Mouse (Mus musculus): ENCODE data around the gene Slc27a1.
A peak's percentile ranks its signal among the peaks of the same experiment; 100 is the strongest.

Gene Slc27a1

DNA sequence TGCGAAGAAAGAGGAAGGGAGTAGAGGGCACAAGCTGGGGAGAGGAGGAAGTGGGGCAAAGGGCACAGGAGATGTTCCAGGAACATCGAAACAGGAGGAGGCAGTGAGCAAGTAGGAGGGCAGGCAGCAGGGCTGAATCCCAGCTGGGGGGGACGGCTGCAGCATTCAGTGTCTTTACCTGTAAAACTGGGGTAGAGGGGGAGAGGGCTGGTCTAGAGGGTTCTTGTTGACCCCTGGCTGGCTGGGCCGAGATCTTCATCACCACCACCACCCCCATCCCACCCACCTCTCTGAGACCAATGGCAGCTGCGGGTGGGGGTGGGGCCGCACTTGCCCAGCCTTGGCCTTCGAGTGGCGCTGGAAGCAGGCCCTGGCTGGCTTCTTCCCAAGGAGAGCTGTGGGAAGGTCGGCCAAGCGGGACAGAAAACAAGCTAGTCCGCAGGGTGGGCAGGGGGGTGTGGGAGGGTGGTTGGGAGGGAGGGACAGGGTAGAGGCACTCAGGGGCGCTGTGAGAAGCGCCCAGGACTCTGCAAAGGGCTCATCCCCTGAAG is at the start of gene Slc27a1:
Gene Slc27a1 (plus strand): TSS at position 496 of the 551 bp plus-strand sequence.
- peak; percentile 93 to 94 for DNase-seq

DNA sequence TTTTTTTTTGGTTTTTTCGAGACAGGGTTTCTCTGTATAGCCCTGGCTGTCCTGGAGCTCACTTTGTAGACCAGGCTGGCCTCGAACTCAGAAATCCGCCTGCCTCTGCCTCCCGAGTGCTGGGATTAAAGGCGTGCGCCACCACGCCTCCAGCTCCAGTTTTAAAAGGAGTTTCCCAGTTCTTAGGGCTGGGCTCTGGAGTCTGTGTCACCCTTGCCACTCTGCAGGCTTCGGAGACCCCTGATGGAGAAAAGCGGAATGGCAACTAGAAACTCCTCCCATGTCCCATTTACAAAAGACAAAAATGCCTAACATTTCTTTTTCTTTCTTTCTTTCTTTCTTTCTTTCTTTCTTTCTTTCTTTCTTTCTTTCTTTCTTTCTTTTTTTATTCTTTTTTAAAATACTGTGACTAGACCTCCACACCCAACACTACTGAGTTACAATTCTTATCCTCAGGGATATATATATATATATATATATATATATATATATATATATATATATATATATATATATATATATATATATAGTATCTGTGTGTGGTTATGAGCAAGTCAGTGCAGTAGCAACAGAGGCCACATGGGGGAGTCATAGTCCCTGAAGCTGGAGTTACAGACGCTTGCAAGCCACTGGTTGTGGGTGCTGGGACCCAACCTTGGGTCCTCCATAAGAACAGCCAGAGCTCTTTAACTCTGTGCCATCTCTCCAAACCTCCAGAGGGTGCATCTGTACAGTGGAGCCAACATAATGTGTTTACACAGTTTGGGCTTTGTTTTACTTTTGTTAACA is 49.5 kb upstream of the Slc27a1 start:
- DNase-seq: peak; percentile 72 to 87

DNA sequence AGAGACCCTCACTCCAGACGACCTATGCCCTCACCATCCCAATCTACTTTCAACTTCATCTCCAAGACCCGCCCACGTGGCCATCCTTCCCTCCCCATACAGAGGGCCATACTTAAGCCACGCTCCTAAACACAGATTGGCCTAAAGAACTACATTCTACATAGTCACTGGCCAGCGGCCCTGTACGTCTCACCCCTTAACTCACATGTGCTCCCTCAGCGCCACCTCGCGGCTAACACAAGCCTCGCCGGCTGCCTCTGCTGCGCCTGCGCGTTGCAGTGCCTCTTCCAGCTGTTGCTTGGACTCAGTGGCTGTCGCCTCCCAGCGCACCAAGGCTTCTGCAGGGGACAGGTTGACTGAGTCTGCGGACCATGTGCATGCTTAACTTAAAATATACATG is 47.0 kb upstream of the Slc27a1 start:
- DNase-seq: peak; percentile 92 to 96

DNA sequence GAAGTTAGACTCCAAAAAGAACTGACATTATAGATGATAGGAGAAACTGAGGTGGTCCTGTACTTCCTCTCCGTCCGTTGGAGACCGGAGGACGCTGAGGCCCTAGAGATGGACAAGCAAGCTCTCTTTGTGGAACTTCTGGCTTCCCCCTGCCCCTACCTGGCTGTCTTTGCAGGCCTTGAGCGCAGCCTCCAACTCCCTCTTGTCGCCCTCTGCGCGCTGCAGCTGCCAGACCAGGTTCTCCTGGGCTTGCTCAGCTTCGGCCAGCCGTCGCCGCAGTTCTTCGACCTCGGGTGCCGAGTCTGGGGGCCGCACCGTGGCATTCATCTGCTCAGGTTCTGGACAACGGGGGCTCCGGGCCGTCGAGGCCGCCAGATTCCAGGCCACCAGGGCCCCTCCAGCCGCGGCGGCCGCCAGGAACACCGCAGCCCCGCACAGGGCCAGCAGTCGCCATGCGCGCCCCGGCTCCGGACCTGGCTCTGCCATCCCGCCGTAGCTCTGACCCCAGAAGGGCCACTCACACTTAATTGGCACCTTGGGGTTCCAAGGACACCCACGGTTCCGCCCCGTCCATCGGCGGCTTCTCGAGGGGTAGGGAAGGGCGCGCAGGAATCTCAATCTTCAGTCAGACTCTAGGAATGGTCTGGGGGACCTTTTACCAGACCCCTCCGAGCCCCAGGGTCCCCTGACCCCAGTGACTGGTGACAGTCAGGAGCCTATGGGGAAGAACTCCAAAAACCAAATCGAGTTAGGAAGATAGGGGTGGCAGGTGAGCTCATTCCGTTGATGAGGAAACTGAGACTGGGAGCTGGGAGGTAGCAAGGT is 43.2 kb upstream of the Slc27a1 start, which contains the start of gene Ccdc194:
Gene Ccdc194 (minus strand): TSS at position 486 of the 825 bp plus-strand sequence.
- no peak for DNase-seq

DNA sequence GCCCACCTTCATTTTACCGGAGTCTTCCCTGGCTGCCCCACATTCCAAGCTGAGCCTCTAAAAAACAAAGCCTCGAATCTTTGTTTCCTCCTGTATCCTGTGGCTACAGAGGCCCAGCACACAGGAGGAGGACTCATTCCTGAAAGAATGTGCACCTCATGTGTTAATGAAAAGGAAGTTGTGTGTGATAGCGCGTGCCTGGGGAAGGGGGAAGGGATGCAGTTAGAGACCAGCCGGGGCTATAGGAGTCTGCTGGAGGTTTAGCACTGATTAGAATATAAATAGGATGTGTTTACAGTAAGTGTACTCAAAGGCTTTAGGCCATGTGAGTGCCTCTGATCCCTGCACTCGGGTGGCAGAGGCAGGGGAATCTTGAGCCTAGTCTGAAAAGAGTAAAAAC is 42.4 kb upstream of the Slc27a1 start:
- DNase-seq: no peak

DNA sequence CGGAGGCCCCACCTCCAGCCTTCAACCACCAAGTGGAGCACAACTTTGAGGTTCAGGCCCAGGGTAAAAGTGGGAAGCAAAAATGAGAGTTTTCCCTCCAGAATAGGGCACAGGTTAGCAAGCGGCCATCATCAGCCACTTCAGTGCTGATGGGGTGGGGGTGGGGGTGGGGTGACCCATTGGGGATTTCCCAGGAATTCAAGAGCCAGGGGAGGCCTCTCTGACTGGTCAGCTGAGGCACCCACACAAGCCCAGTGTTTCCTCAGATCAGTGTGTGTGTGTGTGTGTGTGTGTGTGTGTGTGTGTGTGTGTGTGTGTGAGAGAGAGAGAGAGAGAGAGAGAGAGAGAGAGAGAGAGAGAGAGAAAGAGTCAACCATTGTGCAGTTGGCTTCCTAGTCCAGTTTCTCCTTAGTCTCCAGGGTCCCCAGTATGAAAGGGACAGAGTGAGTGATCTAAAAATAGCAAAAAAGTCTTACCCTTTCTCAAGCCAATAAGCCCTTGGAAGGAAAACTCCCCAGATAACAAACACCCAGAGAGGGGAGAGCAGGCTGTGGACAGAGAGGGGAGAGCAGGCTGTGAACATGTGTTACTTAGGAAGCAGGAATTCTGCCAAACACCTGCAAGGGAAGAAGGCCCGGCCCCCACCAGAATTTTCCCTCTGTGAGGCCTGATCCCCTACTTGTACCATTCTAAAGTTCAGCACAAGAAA is 41.4 kb upstream of the Slc27a1 start:
- DNase-seq: no peak

GRCm38 (mm10) chr8:71528362-71529073 is 40.2 kb upstream of the Slc27a1 start:
- DNase-seq: peak; percentile 53 to 62

DNA sequence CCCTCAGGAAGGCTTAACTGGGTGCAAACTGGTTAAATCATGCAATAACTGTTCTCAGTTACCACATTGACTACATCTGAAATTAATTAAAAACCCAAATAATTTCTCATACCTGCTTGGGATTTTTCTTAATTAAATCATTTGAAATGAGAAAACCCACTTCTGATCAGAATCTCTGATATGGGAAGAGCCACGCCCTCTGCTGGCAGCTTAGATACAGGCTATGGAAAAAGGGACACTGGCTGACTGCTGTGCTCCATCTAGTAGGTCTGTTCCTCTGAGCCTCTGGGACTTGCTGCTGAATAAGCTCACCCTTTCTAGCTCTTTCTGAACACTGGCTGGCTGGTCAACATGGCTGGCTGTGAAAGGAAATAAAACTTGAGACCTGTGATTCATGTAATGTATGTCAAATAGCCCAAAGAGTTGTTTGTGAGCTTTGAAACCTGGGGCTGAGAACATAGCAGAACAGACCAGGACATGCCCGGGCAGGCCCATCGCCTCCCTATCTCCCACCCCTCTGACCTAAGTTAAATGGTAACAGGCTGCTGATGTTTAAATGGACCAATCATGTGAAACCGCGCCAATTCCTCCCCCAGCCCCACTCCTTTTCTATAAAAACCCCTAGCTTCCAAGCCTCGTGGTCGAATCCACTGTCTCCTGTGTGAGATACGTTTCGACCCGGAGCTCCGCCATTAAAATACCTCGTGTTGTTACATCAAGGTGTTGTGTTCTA is 37.8 kb upstream of the Slc27a1 start:
- DNase-seq: peak; percentile 43 to 70

GRCm38 (mm10) chr8:71534263-71534810 is 34.3 kb upstream of the Slc27a1 start:
- no peak for DNase-seq

DNA sequence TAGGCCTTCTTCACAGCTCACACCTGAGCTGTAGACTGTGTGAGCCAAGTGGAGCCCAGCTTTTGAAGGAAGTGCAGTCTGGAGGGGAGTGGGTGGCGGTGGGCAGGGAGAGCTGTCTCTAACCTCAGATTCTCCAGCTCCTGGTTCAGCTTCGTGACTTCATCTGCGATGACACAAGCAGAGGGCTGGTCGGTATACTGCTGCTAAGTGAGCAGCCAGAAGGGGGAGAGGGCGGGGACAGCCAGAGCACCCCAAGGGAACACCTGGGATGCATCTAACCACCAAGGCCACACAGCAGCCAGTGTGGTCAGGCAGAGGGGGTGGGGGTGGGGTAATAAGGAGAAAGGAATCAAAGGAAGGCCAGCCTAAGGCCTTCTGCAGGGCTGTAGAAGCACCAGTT is 33.0 kb upstream of the Slc27a1 start:
- DNase-seq: no peak

- DNase-seq: peak; percentile 96
Observed at GRCm38 (mm10) chr8:71537028-71537867, 31.4 kb upstream of the Slc27a1 start, which contains the start of gene Bst2. Gene Bst2 (minus strand): TSS chr8:71537456.

DNA sequence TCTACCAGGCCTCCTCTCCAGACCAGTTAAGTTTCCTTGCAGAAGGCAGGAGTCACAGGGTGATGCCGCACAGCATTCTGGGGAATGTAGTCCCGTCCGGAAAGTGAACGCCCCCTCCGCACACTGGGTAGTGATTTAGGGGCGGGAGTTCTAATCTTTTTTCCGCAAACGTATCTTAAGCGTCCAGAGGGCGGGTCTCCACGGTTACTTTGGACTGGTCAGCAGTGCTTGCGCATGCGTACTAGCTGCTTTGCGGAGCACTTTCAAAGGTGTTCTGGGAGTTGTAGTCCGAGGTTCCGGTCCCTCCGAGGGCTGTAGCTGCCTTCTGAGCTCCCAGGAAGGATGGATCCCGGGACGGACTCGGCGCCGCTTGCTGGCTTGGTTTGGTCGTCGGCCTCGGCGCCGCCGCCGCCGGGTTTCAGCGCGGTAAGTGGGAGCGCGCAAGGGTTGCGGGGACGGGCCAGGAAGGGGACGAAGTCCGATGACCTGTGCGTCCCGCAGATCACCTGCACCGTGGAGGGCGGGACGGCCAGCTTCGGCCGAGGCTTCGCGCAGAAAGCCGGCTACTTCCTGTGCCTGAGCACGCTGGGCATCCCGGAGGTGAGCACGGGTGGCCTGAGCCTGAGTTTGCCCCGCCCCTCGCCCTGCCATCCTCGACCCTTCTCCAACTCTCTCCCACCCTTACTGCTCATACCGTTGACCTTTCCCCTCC is 25.9 kb upstream of the Slc27a1 start, which contains the start of gene Mvb12a:
Gene Mvb12a (plus strand): TSS at position 291 of the 712 bp plus-strand sequence.
- peak; percentile 97 to 100 for DNase-seq

DNA sequence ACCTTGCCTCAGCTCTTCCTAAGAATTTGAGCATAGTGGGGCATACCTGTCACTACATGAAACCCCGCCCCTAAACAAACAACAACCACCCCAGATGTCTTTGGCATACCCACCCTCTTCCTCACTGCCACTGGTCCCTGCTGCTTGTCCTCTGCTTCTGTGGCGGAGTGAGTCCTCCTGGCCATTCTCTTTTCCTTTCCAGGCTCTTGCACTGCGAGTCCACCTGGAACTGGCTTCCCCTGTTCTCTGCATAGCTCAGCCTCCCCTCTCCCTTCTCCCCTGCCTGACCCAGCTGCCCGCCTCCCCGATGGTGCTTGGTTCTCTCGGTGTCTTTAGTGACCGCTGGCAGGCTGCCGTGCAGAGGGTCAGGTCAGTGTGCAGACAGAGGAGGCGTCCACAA is 24.9 kb upstream of the Slc27a1 start:
- DNase-seq: no peak

DNA sequence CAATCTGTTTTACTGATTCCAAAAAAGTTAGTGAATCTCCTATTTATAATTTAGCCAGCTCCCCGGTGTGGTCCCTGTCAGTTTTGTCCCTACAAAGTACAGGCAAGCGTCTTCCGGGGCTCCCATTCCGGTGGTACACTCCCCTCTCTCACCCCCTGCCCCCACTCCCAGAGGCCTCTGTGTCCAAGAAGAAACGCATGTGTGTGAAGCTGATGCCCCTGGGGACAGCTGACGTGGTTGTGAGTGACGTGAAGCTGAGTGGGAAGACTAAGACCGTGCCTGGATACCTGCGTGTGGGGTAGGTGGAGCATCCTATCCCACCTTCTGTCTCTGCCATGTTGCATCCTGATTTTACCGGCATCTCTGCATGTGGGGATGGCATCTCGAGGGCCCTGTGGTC is 23.6 kb upstream of the Slc27a1 start:
- DNase-seq: no peak

DNA sequence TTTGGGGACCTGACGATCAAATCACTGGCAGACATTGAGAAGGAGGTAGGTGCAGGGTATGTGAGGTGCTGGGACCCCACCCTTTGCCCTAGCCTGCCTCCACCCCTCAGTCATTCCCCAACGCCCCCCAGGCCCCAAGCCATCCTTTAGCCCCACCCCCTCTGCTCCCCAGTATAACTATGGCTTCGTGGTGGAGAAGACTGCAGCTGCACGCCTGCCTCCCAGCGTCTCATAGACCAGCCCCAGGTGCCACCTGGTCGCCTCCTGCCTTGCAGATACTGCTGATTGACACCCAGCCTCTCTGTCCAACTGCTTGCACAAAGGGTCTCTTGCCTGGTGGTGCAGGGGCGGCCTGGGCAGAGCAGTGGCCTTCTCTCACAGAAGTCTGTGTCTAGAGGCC is 21.1 kb upstream of the Slc27a1 start:
- no peak for DNase-seq

GRCm38 (mm10) chr8:71550754-71551153 is 17.9 kb upstream of the Slc27a1 start:
- DNase-seq: no peak

GRCm38 (mm10) chr8:71552770-71553169 is 15.9 kb upstream of the Slc27a1 start:
- DNase-seq: no peak

GRCm38 (mm10) chr8:71554001-71554400 is 14.7 kb upstream of the Slc27a1 start:
- DNase-seq: no peak

GRCm38 (mm10) chr8:71554644-71555043 is 14.0 kb upstream of the Slc27a1 start:
- no peak for DNase-seq

Measured in kidney, postnatal 36 days (tissue).